Mouse (Mus musculus): Measurements from ENCODE around the gene Met. TPM values are rescaled to one million over a fixed set of nuclear protein-coding genes. Genes with fewer than 3 reads are reported as not detected.

Met gene
- polyA plus RNA-seq (2016; fragmentation: Nextera tagmentation; extraction: Ambion mirVana), result 0.86 and 0.95 TPM in 2 replicates

- Histone ChIP-seq H3K9me3 (replicated peaks) (no peaks in the 10 kb centered on the region), H3K4me3 (peak within 1 kb of the TSS; percentile 78), H3K27me3 (ENCODE audit: low read depth, poor library complexity, severe bottlenecking) (peaks cover 81% of the 10 kb centered on the region), H3K4me1 (peaks cover 21% of the 10 kb centered on the region), H3K36me3 (no peaks in the 10 kb centered on the region), H3K27ac (replicated peaks) (peak within 1 kb of the TSS; percentile 78)
- DNase-seq (ENCODE audit: low spot score), result peak; percentile 67
- under 1% methylated on average over 74 of the region's 78 CpGs for WGBS
Observed at GRCm38 (mm10) chr6:17463434-17464280, at the start of gene Met. TSS of gene Met (plus strand) at chr6:17463800.

GRCm38 (mm10) chr6:17418226-17418625, 45.4 kb upstream of the Met start:
- no peaks in the 10 kb centered on the region for H3K36me3 ChIP-seq
- no peaks in the 10 kb centered on the region for H3K9me3 ChIP-seq (replicated peaks)
- H3K27ac ChIP-seq (replicated peaks), result no peak overlapping the region
- no peaks in the 10 kb centered on the region for H3K27me3 ChIP-seq (ENCODE audit: low read depth, poor library complexity, severe bottlenecking)
- DNase-seq (ENCODE audit: low spot score), result no peak
- 77% methylated on average over 7 of the region's 7 CpGs for WGBS
- no peaks in the 10 kb centered on the region for H3K4me1 ChIP-seq
- no peak overlapping the region for H3K4me3 ChIP-seq

GRCm38 (mm10) chr6:17422432-17422831, 41.2 kb upstream of the Met start:
- no peaks in the 10 kb centered on the region for H3K27me3 ChIP-seq (ENCODE audit: low read depth, poor library complexity, severe bottlenecking)
- no peaks in the 10 kb centered on the region for H3K9me3 ChIP-seq (replicated peaks)
- WGBS, result 88% methylated on average over 1 of the region's 1 CpGs
- no peak overlapping the region for H3K4me3 ChIP-seq
- H3K36me3 ChIP-seq, result no peaks in the 10 kb centered on the region
- DNase-seq (ENCODE audit: low spot score), result no peak
- no peak overlapping the region for H3K27ac ChIP-seq (replicated peaks)
- no peaks in the 10 kb centered on the region for H3K4me1 ChIP-seq

GRCm38 (mm10) chr6:17429041-17429440, 34.6 kb upstream of the Met start:
- Histone ChIP-seq H3K27ac (replicated peaks) (no peak overlapping the region), H3K4me3 (no peak overlapping the region), H3K4me1 (no peaks in the 10 kb centered on the region), H3K9me3 (replicated peaks) (no peaks in the 10 kb centered on the region), H3K27me3 (ENCODE audit: low read depth, poor library complexity, severe bottlenecking) (no peaks in the 10 kb centered on the region), H3K36me3 (no peaks in the 10 kb centered on the region)
- no peak for DNase-seq (ENCODE audit: low spot score)
- WGBS, result 82% methylated on average over 3 of the region's 3 CpGs

GRCm38 (mm10) chr6:17429611-17430010, 34.0 kb upstream of the Met start:
- Histone ChIP-seq H3K27me3 (ENCODE audit: low read depth, poor library complexity, severe bottlenecking) (no peaks in the 10 kb centered on the region), H3K4me1 (no peaks in the 10 kb centered on the region), H3K36me3 (no peaks in the 10 kb centered on the region), H3K9me3 (replicated peaks) (no peaks in the 10 kb centered on the region), H3K4me3 (no peak overlapping the region), H3K27ac (replicated peaks) (no peak overlapping the region)
- WGBS, result 70% methylated on average over 3 of the region's 3 CpGs
- DNase-seq (ENCODE audit: low spot score), result no peak

- Histone ChIP-seq H3K9me3 (replicated peaks) (no peaks in the 10 kb centered on the region), H3K4me1 (no peaks in the 10 kb centered on the region), H3K27ac (replicated peaks) (no peak overlapping the region), H3K27me3 (ENCODE audit: low read depth, poor library complexity, severe bottlenecking) (no peaks in the 10 kb centered on the region), H3K36me3 (no peaks in the 10 kb centered on the region), H3K4me3 (no peak overlapping the region)
- WGBS, result 92% methylated on average over 4 of the region's 4 CpGs
- no peak for DNase-seq (ENCODE audit: low spot score)
Observed at GRCm38 (mm10) chr6:17443311-17443710, 20.3 kb upstream of the Met start.

GRCm38 (mm10) chr6:17451305-17451704, 12.3 kb upstream of the Met start:
- peaks cover 7% of the 10 kb centered on the region; the same call in 1 of the 2 replicates for H3K4me1 ChIP-seq
- H3K9me3 ChIP-seq (replicated peaks), result no peaks in the 10 kb centered on the region
- no peaks in the 10 kb centered on the region for H3K36me3 ChIP-seq
- H3K4me3 ChIP-seq, result no peak overlapping the region
- peaks cover 28% of the 10 kb centered on the region for H3K27me3 ChIP-seq (ENCODE audit: low read depth, poor library complexity, severe bottlenecking)
- no peak for DNase-seq (ENCODE audit: low spot score)
- no peak overlapping the region for H3K27ac ChIP-seq (replicated peaks)
- WGBS, result 25% methylated on average over 5 of the region's 5 CpGs

GRCm38 (mm10) chr6:17455116-17455515, 8.5 kb upstream of the Met start:
- Histone ChIP-seq H3K4me1 (peaks cover 10% of the 10 kb centered on the region), H3K27me3 (ENCODE audit: low read depth, poor library complexity, severe bottlenecking) (peaks cover 35% of the 10 kb centered on the region), H3K4me3 (no peak overlapping the region), H3K36me3 (no peaks in the 10 kb centered on the region), H3K27ac (replicated peaks) (no peak overlapping the region), H3K9me3 (replicated peaks) (no peaks in the 10 kb centered on the region)
- WGBS, result 92% methylated on average over 1 of the region's 1 CpGs
- no peak for DNase-seq (ENCODE audit: low spot score)

GRCm38 (mm10) chr6:17459561-17459960, 4.0 kb upstream of the Met start:
- peaks cover 18% of the 10 kb centered on the region for H3K4me1 ChIP-seq
- H3K4me3 ChIP-seq, result no peak overlapping the region
- no peaks in the 10 kb centered on the region for H3K9me3 ChIP-seq (replicated peaks)
- H3K27ac ChIP-seq (replicated peaks), result no peak overlapping the region
- DNase-seq (ENCODE audit: low spot score), result no peak
- H3K27me3 ChIP-seq (ENCODE audit: low read depth, poor library complexity, severe bottlenecking), result peaks cover 54% of the 10 kb centered on the region
- H3K36me3 ChIP-seq, result no peaks in the 10 kb centered on the region
- WGBS, result 66% methylated on average over 6 of the region's 6 CpGs

GRCm38 (mm10) chr6:17461435-17461834, 2.2 kb upstream of the Met start:
- no peaks in the 10 kb centered on the region for H3K36me3 ChIP-seq
- peaks cover 21% of the 10 kb centered on the region for H3K4me1 ChIP-seq
- peaks cover 73% of the 10 kb centered on the region for H3K27me3 ChIP-seq (ENCODE audit: low read depth, poor library complexity, severe bottlenecking)
- H3K27ac ChIP-seq (replicated peaks), result no peak overlapping the region
- DNase-seq (ENCODE audit: low spot score), result no peak
- H3K9me3 ChIP-seq (replicated peaks), result no peaks in the 10 kb centered on the region
- 78% methylated on average over 7 of the region's 7 CpGs for WGBS
- no peak overlapping the region for H3K4me3 ChIP-seq

- Histone ChIP-seq H3K9me3 (replicated peaks) (no peaks in the 10 kb centered on the region), H3K27me3 (ENCODE audit: low read depth, poor library complexity, severe bottlenecking) (peaks cover 76% of the 10 kb centered on the region), H3K4me3 (peak overlapping the region; percentile 78), H3K36me3 (no peaks in the 10 kb centered on the region), H3K27ac (replicated peaks) (peak overlapping the region; percentile 78), H3K4me1 (peaks cover 20% of the 10 kb centered on the region)
- no peak for DNase-seq (ENCODE audit: low spot score)
- 12% methylated on average over 15 of the region's 15 CpGs for WGBS
Observed at GRCm38 (mm10) chr6:17464281-17465025, 853 bp downstream of the Met start.

- 84% methylated on average over 3 of the region's 3 CpGs for WGBS
- Histone ChIP-seq H3K27ac (replicated peaks) (no peak overlapping the region), H3K4me1 (peaks cover 17% of the 10 kb centered on the region), H3K9me3 (replicated peaks) (no peaks in the 10 kb centered on the region), H3K4me3 (no peak overlapping the region), H3K36me3 (no peaks in the 10 kb centered on the region), H3K27me3 (ENCODE audit: low read depth, poor library complexity, severe bottlenecking) (peaks cover 56% of the 10 kb centered on the region)
- DNase-seq (ENCODE audit: low spot score), result no peak
Observed at GRCm38 (mm10) chr6:17466526-17466925, 2.9 kb downstream of the Met start.

- Histone ChIP-seq H3K4me1 (peaks cover 9% of the 10 kb centered on the region; the same call in 1 of the 2 replicates), H3K36me3 (no peaks in the 10 kb centered on the region), H3K27ac (replicated peaks) (no peak overlapping the region), H3K4me3 (no peak overlapping the region), H3K27me3 (ENCODE audit: low read depth, poor library complexity, severe bottlenecking) (peaks cover 33% of the 10 kb centered on the region), H3K9me3 (replicated peaks) (no peaks in the 10 kb centered on the region)
- WGBS, result 89% methylated on average over 5 of the region's 5 CpGs
- DNase-seq (ENCODE audit: low spot score), result no peak
Observed at GRCm38 (mm10) chr6:17468993-17469392, 5.4 kb downstream of the Met start.
